23 mouse cellular contexts compared by ENCODE assay signal in genomic region chr16:90547996-90548395, GRCm38 (mm10).
DNase-seq lines count a peak whose midpoint lies in the region; ATAC-seq and TF ChIP-seq lines count a peak whose summit lies in the region.
"Had no signal": no experiment of that assay in that cellular context is flagged by ENCODE, and none has a peak within 500 bp of the region (broad histone marks: within the 10 kb centered on the region; RNA-seq: fewer than 3 reads in every experiment).

No protein-coding gene starts in this region.

- no peak overlapping the region for H3K4me3 ChIP-seq in forebrain, embryonic 13.5 days
- H3K4me3 ChIP-seq in forebrain, embryonic 12.5 days (replicated peaks): no peak overlapping the region
- no peak overlapping the region for H3K4me3 ChIP-seq in hindbrain, embryonic 12.5 days
- H3K4me3 ChIP-seq in hindbrain, embryonic 16.5 days (ENCODE audit: low read length): no peak overlapping the region
- no peak overlapping the region for H3K4me3 ChIP-seq in embryonic facial prominence, embryonic 11.5 days (ENCODE audit: low read depth, low read length)
- H3K4me3 ChIP-seq: embryonic facial prominence, embryonic 15.5 days; intestine, embryonic 15.5 days; kidney, embryonic 15.5 days had no signal

- H3K9me3 ChIP-seq in forebrain, embryonic 13.5 days (replicated peaks): no peaks in the 10 kb centered on the region
- H3K9me3 ChIP-seq in forebrain, embryonic 12.5 days: no peaks in the 10 kb centered on the region
- H3K9me3 ChIP-seq in hindbrain, embryonic 12.5 days (replicated peaks): no peaks in the 10 kb centered on the region
- no peaks in the 10 kb centered on the region for H3K9me3 ChIP-seq in hindbrain, embryonic 16.5 days (ENCODE audit: control insufficient read depth, low read length)
- H3K9me3 ChIP-seq in embryonic facial prominence, embryonic 11.5 days (replicated peaks; ENCODE audit: control insufficient read depth, low read length): no peaks in the 10 kb centered on the region
- H3K9me3 ChIP-seq: embryonic facial prominence, embryonic 15.5 days; intestine, embryonic 15.5 days; kidney, embryonic 15.5 days had no signal

- WGBS in forebrain, embryonic 13.5 days: 45% methylated on average over 9 of the region's 9 CpGs
- 61% methylated on average over 9 of the region's 9 CpGs for WGBS in forebrain, embryonic 12.5 days
- 82% methylated on average over 9 of the region's 9 CpGs for WGBS in hindbrain, embryonic 12.5 days
- WGBS in hindbrain, embryonic 16.5 days: 64% methylated on average over 9 of the region's 9 CpGs
- 62% methylated on average over 9 of the region's 9 CpGs for WGBS in embryonic facial prominence, embryonic 11.5 days

- H3K9ac ChIP-seq in forebrain, embryonic 13.5 days: no peak overlapping the region
- H3K9ac ChIP-seq in forebrain, embryonic 12.5 days: no peak overlapping the region
- H3K9ac ChIP-seq in hindbrain, embryonic 12.5 days: no peak overlapping the region
- H3K9ac ChIP-seq in hindbrain, embryonic 16.5 days (ENCODE audit: low read depth, low read length): no peak overlapping the region
- H3K9ac ChIP-seq in embryonic facial prominence, embryonic 11.5 days (replicated peaks; ENCODE audit: low read length): no peak overlapping the region
- H3K9ac ChIP-seq: embryonic facial prominence, embryonic 15.5 days; hindbrain, embryonic 14.5 days; intestine, embryonic 15.5 days; kidney, embryonic 15.5 days had no signal

- H3K27me3 ChIP-seq in forebrain, embryonic 13.5 days: 0 out of 2 replicates have a peak, but pooled peaks cover 8% of the 10 kb centered on the region
- H3K27me3 ChIP-seq in forebrain, embryonic 12.5 days: 0 out of 2 replicates have a peak, but pooled peaks cover 3% of the 10 kb centered on the region
- no peaks in the 10 kb centered on the region for H3K27me3 ChIP-seq in hindbrain, embryonic 12.5 days
- no peaks in the 10 kb centered on the region for H3K27me3 ChIP-seq in hindbrain, embryonic 16.5 days (replicated peaks; ENCODE audit: control insufficient read depth, insufficient read depth, low read length)
- no peaks in the 10 kb centered on the region for H3K27me3 ChIP-seq in embryonic facial prominence, embryonic 11.5 days (ENCODE audit: control insufficient read depth, insufficient read depth, low read length)
- H3K27me3 ChIP-seq: embryonic facial prominence, embryonic 15.5 days; intestine, embryonic 15.5 days; kidney, embryonic 15.5 days had no signal

- no peak overlapping the region for H3K27ac ChIP-seq in forebrain, embryonic 13.5 days
- no peak overlapping the region for H3K27ac ChIP-seq in forebrain, embryonic 12.5 days
- H3K27ac ChIP-seq in hindbrain, embryonic 12.5 days: peak overlapping the region; percentile 18; the same call in 1 of the 2 replicates
- no peak overlapping the region for H3K27ac ChIP-seq in hindbrain, embryonic 16.5 days (ENCODE audit: low read depth, low read length)
- H3K27ac ChIP-seq in embryonic facial prominence, embryonic 11.5 days (replicated peaks; ENCODE audit: low read depth, low read length): no peak overlapping the region
- H3K27ac ChIP-seq: embryonic facial prominence, embryonic 15.5 days; hindbrain, embryonic 14.5 days; intestine, embryonic 15.5 days; kidney, embryonic 15.5 days had no signal

- TF ChIP-seq POLR2A in brain, embryonic 14.5 days (IDR thresholded peaks at IDR 0.05; ENCODE audit: borderline replicate concordance, extremely low read depth, insufficient read depth, insufficient read length, poor library complexity, severe bottlenecking): no peak

- TF ChIP-seq CTCF in brain, embryonic 14.5 days (IDR thresholded peaks at IDR 0.05; ENCODE audit: borderline replicate concordance, extremely low read depth, insufficient read depth, insufficient read length): no peak

- H3K4me1 ChIP-seq in forebrain, embryonic 13.5 days: peaks cover 7% of the 10 kb centered on the region; the same call in 1 of the 2 replicates
- peaks cover 15% of the 10 kb centered on the region for H3K4me1 ChIP-seq in forebrain, embryonic 12.5 days
- no peaks in the 10 kb centered on the region; the same call in 1 of the 2 replicates for H3K4me1 ChIP-seq in hindbrain, embryonic 12.5 days
- no peaks in the 10 kb centered on the region for H3K4me1 ChIP-seq in hindbrain, embryonic 16.5 days (ENCODE audit: control insufficient read depth, insufficient read depth, low read depth, low read length)
- H3K4me1 ChIP-seq in embryonic facial prominence, embryonic 11.5 days (ENCODE audit: control insufficient read depth, insufficient read depth, low read length): no peaks in the 10 kb centered on the region

- no peak overlapping the region for H3K4me2 ChIP-seq in forebrain, embryonic 13.5 days
- H3K4me2 ChIP-seq in forebrain, embryonic 12.5 days: no peak overlapping the region
- H3K4me2 ChIP-seq in hindbrain, embryonic 12.5 days (replicated peaks): no peak overlapping the region
- no peak overlapping the region for H3K4me2 ChIP-seq in hindbrain, embryonic 16.5 days (ENCODE audit: low read length)
- no peak overlapping the region for H3K4me2 ChIP-seq in embryonic facial prominence, embryonic 11.5 days (ENCODE audit: low read depth, low read length)
- H3K4me2 ChIP-seq: embryonic facial prominence, embryonic 15.5 days; heart, embryonic 11.5 days; hindbrain, embryonic 14.5 days; intestine, embryonic 15.5 days; kidney, embryonic 15.5 days had no signal

- peak; percentile 36; the same call in 1 of the 2 replicates for ATAC-seq in forebrain, embryonic 13.5 days
- no peak; the same call in 1 of the 2 replicates for ATAC-seq in forebrain, embryonic 12.5 days (ENCODE audit: low FRiP score)
- ATAC-seq in hindbrain, embryonic 12.5 days (ENCODE audit: low FRiP score): no peak
- ATAC-seq in hindbrain, embryonic 16.5 days: no peak
- no peak for ATAC-seq in embryonic facial prominence, embryonic 11.5 days (replicated peaks; ENCODE audit: insufficient number of reproducible peaks, low FRiP score, low TSS enrichment, low read depth)
- ATAC-seq: intestine, embryonic 15.5 days had no signal

- DNase-seq in brain, embryonic 14.5 days (ENCODE audit: low read depth): peak; percentile 58
- peak; percentile 24 for DNase-seq in embryonic facial prominence, embryonic 11.5 days (ENCODE audit: low spot score)
- DNase-seq in lung, postnatal 10 days: no peak
- no peak for DNase-seq in embryo, embryonic 11 days
- DNase-seq: adrenal gland, adult 2 months; adrenal gland, postnatal 14 days; B cell, adult 2 months; cerebellum, adult 11-12 months; cerebellum, adult 8-10 months; cerebellum, postnatal 10 days; gastrocnemius, postnatal 10 days; heart, adult 11 months; kidney, adult 11 months; kidney, adult 8-10 months had no signal

- no peaks in the 10 kb centered on the region for H3K36me3 ChIP-seq in forebrain, embryonic 13.5 days (ENCODE audit: poor library complexity, severe bottlenecking)
- H3K36me3 ChIP-seq in forebrain, embryonic 12.5 days (replicated peaks): no peaks in the 10 kb centered on the region
- H3K36me3 ChIP-seq in hindbrain, embryonic 12.5 days: no peaks in the 10 kb centered on the region
- no peaks in the 10 kb centered on the region for H3K36me3 ChIP-seq in hindbrain, embryonic 16.5 days (ENCODE audit: control insufficient read depth, insufficient read depth, low read length)
- H3K36me3 ChIP-seq in embryonic facial prominence, embryonic 11.5 days (replicated peaks; ENCODE audit: control insufficient read depth, insufficient read depth, low read depth, low read length): no peaks in the 10 kb centered on the region
- H3K36me3 ChIP-seq: embryonic facial prominence, embryonic 15.5 days; intestine, embryonic 15.5 days; kidney, embryonic 15.5 days had no signal

Comparison
In these comparisons a context has a peak if more than half of its experiments do, and no peak if none do; other contexts are left out.
1. DNase-seq: peak in brain, embryonic 14.5 days (single experiment) and embryonic facial prominence, embryonic 11.5 days (single experiment); none in lung, postnatal 10 days (single experiment) and embryo, embryonic 11 days (single experiment).